Mouse (Mus musculus) C2C12 (cell line): ENCODE measurements at regions not wholly inside any gene's neighbourhood (a gene's known extent, or its start where the extent isn't known, plus 50 kb on each side); places are given as distances from the start of the nearest gene placed in this dataset.

ENCODE experiments used
- H3K27me3 ChIP-seq: one replicate; pipeline ENCODE4 v1.6.1; 2011; ENCODE audit not compliant: control insufficient read depth, insufficient read depth, insufficient read length
- H3K36me3 ChIP-seq: one replicate; pipeline ENCODE4 v1.6.1; 2011; ENCODE audit not compliant: control insufficient read depth, insufficient read depth
- H3K4me3 ChIP-seq: one replicate; pipeline ENCODE4 v1.5.1; 2011; ENCODE audit warnings: mild to moderate bottlenecking, control low read depth; ENCODE audit not compliant: poor library complexity, insufficient read depth, severe bottlenecking
- H3K79me2 ChIP-seq: one replicate; pipeline ENCODE4 v1.6.1; 2011; ENCODE audit not compliant: control insufficient read depth, insufficient read depth
- H3K79me3 ChIP-seq: one replicate; pipeline ENCODE4 v1.6.1; 2011; ENCODE audit warnings: low read depth, control low read depth
- H3ac ChIP-seq: one replicate; pipeline ENCODE3; 2011; ENCODE audit warnings: low read depth; ENCODE audit not compliant: control insufficient read depth, insufficient read length
- CEBPB ChIP-seq: IDR thresholded peaks from one replicate; pipeline ENCODE4 v1.6.1; 2011; ENCODE audit warnings: low read depth, mild to moderate bottlenecking, control low read depth, moderate library complexity
- CTCF ChIP-seq: IDR thresholded peaks from one replicate; pipeline ENCODE4 v1.5.1; 2011; ENCODE audit not compliant: control insufficient read depth, insufficient read depth, insufficient read length
- FOSL1 ChIP-seq: IDR thresholded peaks from one replicate; pipeline ENCODE4 v1.8.0; 2011; ENCODE audit warnings: mild to moderate bottlenecking, low read length; ENCODE audit not compliant: poor library complexity, insufficient read depth, severe bottlenecking
- MAX ChIP-seq: IDR thresholded peaks from one replicate; pipeline ENCODE4 v1.6.1; 2011; ENCODE audit warnings: mild to moderate bottlenecking, control low read depth
- MYOD1 ChIP-seq: IDR thresholded peaks from one replicate; pipeline ENCODE4 v1.6.1; 2011; ENCODE audit warnings: low read depth; ENCODE audit not compliant: control insufficient read depth, insufficient read length
- MYOG ChIP-seq: IDR thresholded peaks from one replicate; pipeline ENCODE4 v1.6.1; 2011; ENCODE audit not compliant: control insufficient read depth, insufficient read length; ENCODE audit errors: extremely low read depth
- USF1 ChIP-seq: IDR thresholded peaks from one replicate; pipeline ENCODE4 v1.6.1; 2011; ENCODE audit warnings: low read depth, mild to moderate bottlenecking, control low read depth, moderate library complexity

DNA sequence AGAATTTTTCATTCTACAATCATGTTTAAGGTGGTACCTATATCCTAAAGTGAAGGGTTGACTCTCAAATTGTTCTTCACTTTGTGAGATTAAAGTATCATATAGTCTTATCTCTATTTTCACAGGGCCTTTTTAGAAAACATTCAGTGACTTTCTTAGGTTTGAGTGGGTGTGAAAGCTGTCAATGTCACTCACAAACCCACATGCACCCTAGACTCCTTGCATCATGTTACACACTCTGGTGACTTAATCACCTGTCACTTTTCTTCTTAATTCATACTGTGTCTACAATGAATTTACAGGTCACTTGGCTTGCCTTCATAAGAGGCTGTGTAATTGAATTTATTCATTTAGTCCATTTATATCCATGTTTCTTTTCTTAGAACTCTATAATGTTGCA lies 1026.8 kb upstream of the Alcam start:
- Histone ChIP-seq H3K36me3 (no peaks in the 10 kb centered on the region), H3ac (no peak overlapping the region), H3K27me3 (no peaks in the 10 kb centered on the region), H3K79me2 (no peaks in the 10 kb centered on the region), H3K79me3 (no peaks in the 10 kb centered on the region), H3K4me3 (no peak overlapping the region)
- no peak for TF ChIP-seq MYOG
- TF ChIP-seq CTCF, result no peak

DNA sequence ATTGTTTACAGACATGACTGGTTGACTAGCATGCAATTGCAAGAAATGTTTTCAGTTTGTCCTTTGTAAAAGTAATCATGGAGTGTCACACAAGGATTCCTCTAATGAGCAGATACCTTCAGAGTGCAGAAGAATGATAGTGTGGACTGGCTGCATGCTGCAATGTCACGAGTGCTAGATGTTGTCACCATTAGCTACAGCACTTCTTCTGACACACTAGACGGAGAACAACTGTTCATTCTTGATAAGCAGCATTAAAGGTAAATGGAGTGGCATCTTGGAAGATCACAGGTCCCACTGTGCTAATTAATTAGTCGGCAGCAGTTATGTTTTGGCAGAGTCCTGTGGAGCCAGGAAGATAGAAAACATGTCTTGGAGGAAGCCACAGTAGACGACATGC lies 985.6 kb upstream of the Alcam start:
- Histone ChIP-seq H3ac (no peak overlapping the region), H3K36me3 (no peaks in the 10 kb centered on the region), H3K79me2 (no peaks in the 10 kb centered on the region), H3K79me3 (no peaks in the 10 kb centered on the region), H3K27me3 (no peaks in the 10 kb centered on the region), H3K4me3 (no peak overlapping the region)
- TF ChIP-seq MYOD1 (no peak), CEBPB (no peak), CTCF (no peak)

DNA sequence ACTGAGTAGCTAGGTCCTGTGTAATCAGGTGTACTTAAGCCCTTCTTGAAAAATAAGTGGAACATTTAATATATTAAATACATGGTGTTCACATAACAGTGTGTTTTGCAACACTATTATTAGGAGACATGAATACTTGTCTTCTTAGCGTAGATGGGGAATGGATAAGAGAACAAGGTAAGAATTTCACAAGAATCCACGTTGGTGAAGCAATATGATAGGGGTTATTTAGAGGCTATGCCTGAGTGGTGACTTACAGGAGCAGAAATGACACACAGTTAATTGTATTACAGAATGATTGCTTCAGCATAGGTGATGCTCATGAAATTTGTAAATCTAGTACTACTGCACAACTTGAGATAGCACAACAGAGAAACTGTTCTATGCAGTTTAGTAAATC lies 964.5 kb upstream of the Alcam start:
- TF ChIP-seq USF1, result no peak
- TF ChIP-seq MYOG, result no peak
- TF ChIP-seq MAX, result no peak
- TF ChIP-seq MYOD1, result no peak
- TF ChIP-seq FOSL1, result no peak
- TF ChIP-seq CTCF, result no peak
- TF ChIP-seq CEBPB, result no peak
- no peak overlapping the region for H3K4me3 ChIP-seq
- no peaks in the 10 kb centered on the region for H3K79me2 ChIP-seq
- H3ac ChIP-seq, result no peak overlapping the region
- H3K27me3 ChIP-seq, result no peaks in the 10 kb centered on the region
- H3K36me3 ChIP-seq, result no peaks in the 10 kb centered on the region
- H3K79me3 ChIP-seq, result no peaks in the 10 kb centered on the region

DNA sequence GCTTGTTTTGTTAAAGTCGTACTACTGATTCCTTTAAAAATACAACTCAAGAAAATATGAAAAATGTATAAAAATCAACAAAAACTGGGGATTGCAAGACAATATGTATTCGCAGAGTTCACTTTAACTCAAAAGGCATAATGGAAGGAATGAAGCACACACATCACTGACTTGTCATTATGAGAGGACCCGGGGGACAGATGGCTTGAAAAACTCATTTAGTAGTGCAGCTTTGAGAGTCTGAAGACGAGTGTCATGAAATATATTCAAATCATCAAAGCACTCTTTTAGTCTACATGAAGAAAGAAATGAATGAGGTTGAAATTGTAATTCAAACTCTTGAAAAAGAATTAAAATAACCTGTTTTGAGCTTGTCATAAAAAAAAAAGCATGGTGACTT lies 931.3 kb upstream of the Alcam start:
- H3ac ChIP-seq, result no peak overlapping the region
- H3K36me3 ChIP-seq, result no peaks in the 10 kb centered on the region
- no peaks in the 10 kb centered on the region for H3K27me3 ChIP-seq
- TF ChIP-seq USF1 (no peak), MYOD1 (no peak), FOSL1 (no peak), CEBPB (no peak), MAX (no peak)
- no peak overlapping the region for H3K4me3 ChIP-seq
- no peaks in the 10 kb centered on the region for H3K79me3 ChIP-seq
- no peaks in the 10 kb centered on the region for H3K79me2 ChIP-seq

DNA sequence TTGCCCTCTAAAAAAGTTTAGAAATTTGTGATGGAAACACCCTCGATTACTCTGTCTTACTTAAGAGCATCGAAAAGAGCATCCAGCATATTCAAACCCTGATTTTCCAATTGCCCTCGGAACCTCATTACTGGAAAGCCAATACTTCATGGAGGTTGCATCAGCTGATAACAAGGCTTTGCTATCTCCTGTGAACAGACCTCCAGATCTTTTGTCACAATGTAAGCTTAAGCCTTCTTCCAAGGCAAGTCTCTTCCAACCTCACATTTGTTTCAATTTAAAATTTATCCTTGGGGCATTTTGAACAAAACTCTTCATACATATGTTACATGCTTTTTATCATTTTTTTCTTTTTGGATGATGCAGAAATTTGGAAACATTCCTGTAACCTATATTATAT lies 888.3 kb upstream of the Alcam start:
- Histone ChIP-seq H3ac (no peak overlapping the region), H3K27me3 (no peaks in the 10 kb centered on the region), H3K79me2 (no peaks in the 10 kb centered on the region), H3K79me3 (no peaks in the 10 kb centered on the region), H3K4me3 (no peak overlapping the region), H3K36me3 (no peaks in the 10 kb centered on the region)
- TF ChIP-seq CEBPB, result no peak
- no peak for TF ChIP-seq FOSL1
- TF ChIP-seq USF1, result no peak
- no peak for TF ChIP-seq MYOD1
- TF ChIP-seq CTCF, result no peak
- TF ChIP-seq MYOG, result no peak

DNA sequence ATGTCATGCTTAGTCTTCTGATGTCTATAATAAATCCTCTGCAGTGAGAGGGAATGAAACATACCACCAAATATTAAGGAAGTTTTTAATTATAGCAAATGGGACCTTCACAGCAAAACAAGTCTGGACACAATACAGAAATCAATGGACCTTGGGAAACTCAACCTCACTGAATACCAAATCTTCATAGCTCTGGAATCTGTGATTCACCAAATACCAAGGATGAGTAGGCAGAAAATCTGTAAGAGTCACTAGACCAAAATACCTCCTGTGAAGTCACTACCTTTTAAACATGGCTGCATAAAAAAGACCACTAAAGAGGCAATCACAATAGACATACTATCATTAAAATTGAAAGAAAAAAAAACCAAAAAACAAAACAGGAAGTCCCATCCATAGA lies 872.5 kb upstream of the Alcam start:
- Histone ChIP-seq H3K27me3 (no peaks in the 10 kb centered on the region), H3ac (no peak overlapping the region), H3K79me2 (no peaks in the 10 kb centered on the region), H3K36me3 (no peaks in the 10 kb centered on the region), H3K4me3 (no peak overlapping the region), H3K79me3 (no peaks in the 10 kb centered on the region)
- TF ChIP-seq CTCF (no peak), MYOD1 (no peak), MAX (no peak), USF1 (no peak), FOSL1 (no peak), CEBPB (no peak), MYOG (no peak)
